Mouse (Mus musculus) lung, postnatal 14 days (tissue): ENCODE results near the gene E130308A19Rik.
"Not testable (repeated sequence)": the region's sequence is repeated elsewhere in the genome, so short reads cannot be mapped to it uniquely, and the experiment has no call there.

ENCODE experiments used
- DNase-seq: peaks from one replicate; pipeline ENCODE4 v3.0.0; 2021

Gene E130308A19Rik

GRCm38 (mm10) chr4:59793626-59794025 is 167.6 kb downstream of the E130308A19Rik start:
- not testable (repeated sequence) for DNase-seq

- DNase-seq: no peak
Observed at GRCm38 (mm10) chr4:59794116-59794515, 168.1 kb downstream of the E130308A19Rik start.

GRCm38 (mm10) chr4:59795788-59796455 is 169.9 kb downstream of the E130308A19Rik start:
- no peak for DNase-seq

- DNase-seq: no peak
Observed at GRCm38 (mm10) chr4:59800181-59800580, 174.2 kb downstream of the E130308A19Rik start.

GRCm38 (mm10) chr4:59801489-59801888 is 175.5 kb downstream of the E130308A19Rik start, which contains the start of gene Inip:
Gene Inip, minus strand, starts transcription at chr4:59801589.
- DNase-seq: no peak

GRCm38 (mm10) chr4:59802107-59802506 is 176.1 kb downstream of the E130308A19Rik start:
- DNase-seq: no peak

GRCm38 (mm10) chr4:59802792-59803191 is 176.8 kb downstream of the E130308A19Rik start:
- no peak for DNase-seq

GRCm38 (mm10) chr4:59803358-59803757 is 177.3 kb downstream of the E130308A19Rik start:
- DNase-seq: no peak

GRCm38 (mm10) chr4:59804754-59805153 is 178.7 kb downstream of the E130308A19Rik start:
- no peak for DNase-seq

- peak; percentile 91 for DNase-seq
Observed at GRCm38 (mm10) chr4:59805181-59805967, 179.4 kb downstream of the E130308A19Rik start, which contains the start of gene Snx30. Gene Snx30, plus strand, starts transcription at chr4:59805840.

- peak; percentile 22 for DNase-seq
Observed at GRCm38 (mm10) chr4:59805968-59806878, 180.2 kb downstream of the E130308A19Rik start.

GRCm38 (mm10) chr4:59806879-59807195 is 180.8 kb downstream of the E130308A19Rik start:
- DNase-seq: no peak

GRCm38 (mm10) chr4:59807521-59807920 is 181.5 kb downstream of the E130308A19Rik start:
- no peak for DNase-seq

- no peak for DNase-seq
Observed at GRCm38 (mm10) chr4:59808396-59808795, 182.4 kb downstream of the E130308A19Rik start.
